Mouse (Mus musculus): ENCODE results near the gene Laptm5.

The Laptm5 gene

DNA sequence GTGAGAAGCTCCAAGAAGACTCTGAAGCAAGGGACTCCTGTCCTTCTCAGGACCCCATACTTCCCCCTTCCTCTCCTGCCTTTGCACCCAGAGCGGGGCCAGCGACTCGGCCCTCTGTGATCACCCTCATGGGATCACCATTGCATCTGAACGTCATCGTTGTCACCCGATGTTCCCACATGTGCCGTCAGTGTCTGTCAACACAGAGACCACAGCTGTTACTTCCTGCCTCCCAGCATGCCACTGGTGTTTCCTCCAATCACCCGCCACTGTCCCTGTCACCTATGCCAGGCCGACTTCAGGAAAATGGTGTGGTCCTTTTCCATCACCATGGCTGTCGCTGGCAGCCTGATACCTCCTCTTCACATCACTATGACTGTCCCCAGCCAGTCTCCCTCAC lies 9.1 kb downstream of the Laptm5 start:
- DNase-seq, result no peak

DNA sequence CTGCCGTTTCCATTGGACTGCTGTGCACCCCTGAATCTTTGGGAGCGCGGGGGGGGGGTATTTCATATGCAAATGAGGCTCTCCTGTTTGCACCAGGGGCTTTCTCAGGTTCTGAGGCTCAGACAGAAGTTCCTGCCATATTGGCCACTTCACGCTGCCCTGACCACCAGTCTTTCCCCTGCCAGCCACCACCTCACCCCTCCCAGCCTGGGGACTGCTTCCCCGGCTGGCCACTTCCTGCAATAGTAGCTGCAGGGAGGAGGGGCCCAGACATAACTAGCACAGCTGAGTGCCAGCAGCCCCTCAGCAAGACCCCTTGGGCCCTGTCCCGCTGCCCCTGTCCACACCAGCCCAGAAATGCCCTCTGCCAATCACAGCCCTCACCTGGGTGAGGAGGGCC lies 13.3 kb downstream of the Laptm5 start:
- no peak for DNase-seq

DNA sequence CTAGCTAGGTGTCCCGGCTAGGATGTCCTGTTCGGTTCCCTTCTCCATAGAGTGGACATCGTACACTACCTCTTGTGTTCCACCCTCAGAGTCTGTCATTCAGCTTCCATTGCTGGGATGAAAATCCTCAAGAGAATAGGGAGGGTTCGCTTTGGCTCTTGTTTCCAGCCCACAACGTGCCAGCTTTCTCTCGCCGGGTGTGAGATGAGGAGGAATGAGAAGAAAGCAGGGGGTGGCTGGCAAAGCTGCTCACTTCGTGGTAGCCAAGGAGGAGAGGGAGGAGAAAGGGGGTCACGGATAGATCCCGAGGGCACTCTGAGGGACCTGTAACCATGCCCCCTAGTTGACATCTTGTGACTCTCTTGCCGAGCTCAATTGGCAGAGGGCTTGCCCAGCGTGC lies 14.9 kb downstream of the Laptm5 start:
- DNase-seq, result no peak

DNA sequence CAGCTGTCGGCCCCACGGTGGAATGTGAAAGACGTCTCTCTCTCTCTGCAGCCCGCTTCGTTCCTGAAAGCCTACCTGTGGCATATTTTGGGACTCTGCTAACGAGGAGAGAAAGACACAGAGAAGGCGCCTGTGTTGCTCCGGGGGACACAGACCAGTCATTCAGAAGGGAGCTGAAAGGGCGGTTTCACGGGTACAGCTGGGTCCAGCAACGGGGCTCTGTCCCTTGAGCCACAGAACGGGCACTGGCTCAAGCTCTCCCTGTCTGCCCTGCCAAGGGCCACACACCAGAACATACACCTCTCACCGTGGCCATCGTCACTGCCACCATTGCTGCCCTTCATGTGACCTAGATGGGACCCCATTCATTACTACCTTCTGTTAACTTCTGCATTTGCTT lies 29.7 kb downstream of the Laptm5 start:
- no peak for DNase-seq

DNA sequence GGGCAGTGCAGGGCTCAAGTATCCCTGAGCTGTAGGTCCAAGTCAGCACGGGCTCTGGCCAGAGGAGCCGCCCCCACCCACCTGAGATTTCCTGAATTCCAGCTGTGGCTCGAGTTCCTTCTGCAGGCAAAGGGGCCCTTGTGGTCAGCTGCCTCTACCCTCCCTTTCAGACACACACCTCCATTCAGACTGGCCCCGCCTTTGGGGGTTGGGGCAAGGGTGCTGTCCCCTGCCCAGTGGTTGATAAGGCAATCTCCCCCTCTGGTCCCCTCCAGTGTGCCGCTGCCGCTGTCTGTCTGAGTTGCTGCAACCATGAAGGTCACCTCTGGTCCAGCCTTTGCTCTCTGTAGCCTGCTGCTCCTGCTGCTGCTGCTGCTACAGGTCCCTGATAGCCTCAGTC lies 31.2 kb downstream of the Laptm5 start, which contains the start of gene Matn1:
Matn1 (plus strand) TSS at position 274 of the 400 bp plus-strand sequence.
- no peak for DNase-seq

DNA sequence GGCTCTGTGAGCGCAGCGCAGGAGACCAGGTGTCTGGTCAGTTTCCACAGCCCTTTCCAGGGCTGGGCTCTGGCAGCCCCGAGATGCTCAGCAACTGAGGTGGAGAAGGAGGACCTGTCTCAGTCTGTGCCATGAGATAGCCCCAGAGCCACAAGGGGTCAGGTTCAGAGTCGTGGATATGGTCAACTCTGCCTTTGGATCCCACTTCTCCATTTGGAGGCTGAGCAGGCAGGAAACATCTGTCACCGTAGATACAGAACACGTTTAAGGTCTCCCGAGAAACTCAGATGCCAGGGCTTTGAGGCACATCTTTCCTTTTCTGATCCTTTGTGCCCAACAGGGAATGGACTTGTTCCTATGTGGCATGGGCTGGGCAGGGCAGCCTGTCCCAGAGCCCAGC lies 31.9 kb downstream of the Laptm5 start:
- no peak for DNase-seq

DNA sequence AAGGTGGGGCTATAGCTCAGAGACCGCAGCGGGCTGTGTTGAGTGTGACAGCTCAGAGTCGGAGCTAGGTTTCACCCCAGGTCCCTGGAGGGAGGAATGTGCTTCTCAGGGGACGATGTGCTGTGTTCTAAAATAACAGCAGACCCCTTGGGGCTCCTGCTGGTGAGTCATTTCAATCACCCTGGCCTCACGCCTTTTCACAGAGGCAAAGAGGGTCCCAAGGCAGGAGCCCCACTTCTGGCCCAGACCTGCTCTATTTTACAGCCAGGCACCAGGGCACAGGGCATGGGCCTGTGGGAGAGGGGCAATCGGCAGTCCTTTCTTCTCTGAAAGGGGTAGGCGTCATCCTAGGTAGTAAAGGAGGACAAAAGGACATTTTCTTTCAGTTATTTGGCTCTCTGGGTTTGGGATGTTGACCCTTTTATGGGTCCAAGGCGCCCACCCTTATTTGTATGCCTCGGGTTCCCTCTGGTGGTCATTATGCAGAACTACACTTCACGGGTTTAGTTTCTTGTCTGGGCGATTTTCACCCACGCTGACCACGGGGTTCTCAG lies 34.2 kb downstream of the Laptm5 start:
- no peak for DNase-seq

DNA sequence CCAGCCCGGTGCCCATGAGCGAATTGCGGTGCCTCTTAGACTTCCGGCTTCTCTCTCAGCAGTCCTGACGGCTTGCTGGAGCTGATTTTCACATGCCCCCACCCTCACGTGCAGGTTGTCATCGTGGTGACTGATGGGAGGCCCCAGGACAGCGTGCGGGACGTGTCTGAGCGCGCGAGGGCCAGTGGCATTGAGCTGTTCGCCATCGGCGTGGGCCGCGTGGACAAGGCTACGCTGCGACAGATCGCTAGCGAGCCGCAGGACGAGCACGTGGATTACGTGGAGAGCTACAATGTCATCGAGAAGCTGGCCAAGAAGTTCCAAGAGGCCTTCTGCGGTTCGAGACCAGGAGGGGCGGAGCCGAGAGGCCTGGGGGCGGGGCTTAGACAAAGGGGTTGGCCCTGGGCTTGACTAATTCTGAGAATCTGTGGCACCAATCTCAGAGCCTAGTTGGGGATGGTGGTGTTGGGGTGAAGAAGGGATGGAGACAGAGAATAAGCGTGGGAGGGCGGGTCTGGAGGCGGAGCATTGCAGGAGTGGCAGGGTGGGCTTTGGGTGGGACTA lies 37.0 kb downstream of the Laptm5 start:
- no peak for DNase-seq

DNA sequence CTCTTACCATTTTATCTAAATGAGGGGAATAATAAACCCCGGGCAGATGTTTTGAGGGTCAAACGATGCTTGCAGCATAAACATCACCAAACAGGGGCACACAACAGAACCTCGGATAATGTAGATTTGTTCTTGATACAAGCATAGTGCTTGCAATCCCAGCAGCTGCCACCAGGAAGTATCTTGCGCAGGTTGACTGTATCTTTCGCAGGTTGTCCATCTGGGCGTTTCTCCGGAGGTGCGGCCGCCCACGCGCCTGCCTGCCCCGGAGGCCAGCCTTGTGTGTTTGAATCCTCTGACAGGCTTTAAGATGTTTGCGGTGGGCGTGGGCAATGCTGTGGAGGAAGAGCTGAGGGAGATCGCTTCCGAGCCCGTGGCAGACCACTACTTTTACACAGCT lies 39.6 kb downstream of the Laptm5 start:
- peak; percentile 22 for DNase-seq

DNA sequence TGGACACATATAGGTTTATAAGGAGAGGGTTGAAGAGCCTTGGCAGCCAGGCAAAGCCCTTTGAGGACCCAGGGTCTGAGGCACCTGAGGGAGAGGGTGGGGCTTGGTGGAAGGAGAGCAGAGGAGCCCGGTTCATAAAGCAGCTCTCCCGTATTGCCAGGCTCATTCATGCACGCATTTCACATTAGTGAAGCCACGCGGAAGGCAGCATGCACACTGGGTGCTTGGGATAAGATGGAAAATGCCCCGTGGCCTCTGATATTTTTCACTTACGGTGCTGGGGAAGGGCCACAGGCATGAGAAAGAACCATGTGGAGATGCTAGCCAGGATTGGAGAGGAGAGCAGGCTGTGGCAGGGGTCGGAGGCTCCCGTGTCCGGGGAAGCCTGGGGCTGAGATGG lies 44.2 kb downstream of the Laptm5 start:
- DNase-seq, result no peak

DNA sequence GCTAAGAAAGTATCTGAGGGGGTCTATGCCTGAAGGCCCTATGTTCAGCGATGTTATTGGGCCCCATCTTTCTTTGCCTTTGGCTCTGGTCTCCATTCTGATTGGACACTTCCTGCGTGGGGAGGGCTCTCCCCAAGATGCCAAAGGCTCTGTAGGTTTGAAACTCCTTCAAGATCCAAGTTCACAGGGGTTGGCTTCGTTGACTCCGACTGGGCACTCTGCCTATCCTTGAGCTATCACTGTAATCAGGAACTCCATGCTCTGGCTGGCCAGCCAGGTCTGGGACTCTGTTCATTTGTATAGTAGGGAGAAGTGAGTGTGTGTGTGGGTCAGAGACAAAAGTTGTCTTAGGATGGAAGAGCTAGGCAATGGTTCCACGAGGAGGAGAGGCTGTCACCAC lies 45.9 kb downstream of the Laptm5 start:
- no peak for DNase-seq

DNA sequence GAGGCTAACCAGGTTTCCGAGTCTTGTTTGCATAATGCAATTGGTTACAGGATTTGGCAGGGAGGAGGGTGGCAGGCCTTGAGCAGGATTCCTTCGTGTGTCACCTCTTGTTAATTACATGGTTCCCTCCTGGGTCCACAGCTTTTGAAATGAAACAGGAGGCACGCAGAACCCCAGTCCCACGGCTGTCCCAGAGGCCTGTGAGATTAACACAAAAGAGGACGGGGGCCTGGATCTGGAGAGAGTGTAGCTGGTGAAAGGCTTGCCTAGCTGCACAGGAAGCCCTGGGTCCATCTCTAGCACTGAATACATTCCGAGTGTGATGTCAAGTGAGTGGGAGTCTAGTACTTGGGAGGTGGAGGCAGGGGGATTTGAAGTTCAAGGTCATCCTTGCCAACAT lies 46.8 kb downstream of the Laptm5 start:
- DNase-seq, result no peak

DNA sequence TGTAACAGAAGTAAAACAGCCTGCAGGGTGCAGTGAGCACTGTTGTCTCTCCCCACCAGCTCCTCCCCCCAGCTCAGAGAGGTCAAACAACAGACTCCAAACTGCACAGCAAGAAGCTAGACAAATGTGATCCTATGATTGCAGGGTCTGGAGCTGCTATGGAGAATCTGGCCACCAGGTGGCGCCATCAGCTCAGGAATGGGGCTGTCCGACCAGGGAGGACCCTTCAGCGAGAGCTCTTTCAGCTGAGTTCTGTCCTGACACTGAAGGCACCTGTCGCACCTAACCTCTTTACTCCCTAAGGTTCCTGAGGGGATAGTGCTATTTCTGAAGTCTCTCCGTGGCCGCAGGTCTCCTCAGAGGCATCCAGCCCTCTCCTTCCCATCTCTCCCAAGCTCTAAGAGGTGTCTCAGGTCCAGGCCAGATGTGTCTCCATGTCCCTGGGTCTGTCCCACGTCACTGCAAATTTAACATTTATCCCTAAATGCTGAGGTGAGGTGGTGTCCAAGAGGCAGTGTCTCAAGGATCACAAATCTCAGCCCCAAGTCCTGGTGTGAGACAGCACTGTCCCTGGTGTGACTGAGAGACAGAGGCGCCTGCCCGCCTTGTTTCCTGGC lies 47.3 kb downstream of the Laptm5 start:
- DNase-seq, result peak; percentile 77

DNA sequence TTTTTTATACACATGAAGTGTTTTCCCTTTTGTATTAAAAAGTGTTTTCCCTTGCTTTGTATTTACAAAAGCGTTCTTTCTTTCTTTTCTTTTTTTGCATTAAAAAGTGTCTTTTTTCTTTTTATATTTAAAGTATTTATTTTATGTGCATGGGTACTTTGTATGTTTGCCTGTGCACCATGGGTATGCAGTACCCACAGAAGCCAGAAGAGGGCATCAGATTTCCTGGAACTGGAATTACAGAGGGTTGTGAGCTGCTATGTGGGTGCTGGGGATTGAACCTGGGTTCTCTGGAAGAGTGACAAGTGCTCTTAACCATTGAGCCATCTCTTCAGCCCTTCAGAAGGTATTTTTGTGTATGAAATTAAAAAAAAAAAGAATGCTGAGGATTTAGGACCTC lies 58.4 kb downstream of the Laptm5 start:
- no peak for DNase-seq

DNA sequence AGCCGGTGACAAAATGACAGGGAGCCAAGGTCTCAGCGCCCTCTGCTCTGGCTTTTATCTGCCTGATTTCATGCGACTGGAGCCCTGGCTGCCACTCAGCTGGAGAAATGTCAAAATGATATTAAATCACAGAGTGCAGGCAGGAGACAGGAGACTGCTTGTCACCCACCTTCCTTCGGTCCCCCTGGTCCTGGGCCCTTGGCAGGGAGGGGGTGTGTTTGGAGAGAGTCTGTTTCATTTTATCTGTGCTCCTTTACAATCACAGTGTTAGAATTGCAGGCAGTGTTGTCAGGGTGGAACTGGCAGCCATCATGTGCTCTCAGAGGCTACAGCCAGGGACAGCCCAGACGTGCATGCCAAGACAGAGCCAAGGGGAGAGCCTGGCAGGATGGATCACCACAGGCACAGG lies 59.5 kb downstream of the Laptm5 start:
- peak; percentile 49 for DNase-seq

DNA sequence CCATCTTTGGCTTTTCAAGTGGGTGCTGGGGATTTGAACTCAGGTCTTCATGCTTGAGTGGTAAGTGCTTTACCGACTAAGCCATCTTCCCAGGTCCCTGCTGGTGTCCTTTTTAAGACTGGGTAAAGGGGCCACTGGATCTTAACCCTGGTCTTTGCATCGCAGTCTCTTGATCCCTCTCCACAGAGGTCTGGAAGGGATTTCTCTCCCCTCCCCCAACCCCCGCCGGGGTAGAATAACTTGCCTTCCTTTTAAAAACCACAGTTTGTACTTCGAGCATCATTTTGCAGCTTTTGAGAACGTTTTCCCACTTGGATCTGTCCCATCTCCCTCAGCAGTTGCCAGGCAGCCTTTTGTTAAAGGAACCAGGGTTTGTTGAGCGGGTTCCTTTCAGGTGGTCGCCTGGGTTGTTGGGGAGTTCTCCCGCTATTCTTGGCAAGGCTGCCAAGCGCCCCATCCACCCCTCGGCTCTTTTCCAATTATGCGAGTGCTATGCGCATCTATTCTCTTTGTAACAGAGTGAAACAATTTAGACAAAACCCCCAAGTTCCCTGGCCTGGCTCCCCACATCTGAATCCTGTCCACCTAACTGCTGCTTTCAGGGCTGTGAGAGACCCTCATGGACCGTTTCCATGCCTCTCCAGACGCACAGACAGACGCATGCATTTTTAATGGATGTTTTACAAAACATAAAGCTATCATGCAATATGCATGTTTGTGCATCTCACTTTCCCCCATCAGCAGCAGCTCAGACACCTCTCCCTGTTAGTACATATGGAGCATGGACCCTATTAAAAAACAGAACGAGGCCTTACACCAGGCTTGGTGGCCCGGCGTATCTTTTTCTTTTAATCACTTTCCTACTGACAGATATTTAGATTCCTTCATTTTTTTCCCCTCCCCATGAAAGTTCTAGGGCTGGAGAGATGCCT lies 60.7 kb downstream of the Laptm5 start:
- DNase-seq, result no peak

DNA sequence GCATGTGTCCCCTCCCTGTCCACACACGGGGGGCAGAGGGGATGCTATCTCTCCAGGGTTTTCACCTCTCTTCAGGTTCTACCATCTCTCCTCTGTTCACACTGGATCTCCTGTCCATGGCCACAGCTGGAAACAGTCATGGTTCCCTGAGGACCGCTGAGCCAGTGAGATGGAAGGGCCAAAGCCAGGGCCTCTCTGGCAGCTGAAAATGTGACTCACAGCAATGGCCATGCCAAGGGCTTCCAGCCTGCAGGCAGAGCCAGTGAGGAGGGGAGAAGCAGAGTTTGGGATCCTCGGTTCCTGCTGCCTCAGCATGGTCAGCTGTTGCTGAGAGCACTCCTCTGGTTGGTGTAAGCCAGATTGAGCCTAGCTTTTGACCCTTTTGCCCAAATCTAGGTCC lies 66.1 kb downstream of the Laptm5 start:
- DNase-seq, result no peak

DNA sequence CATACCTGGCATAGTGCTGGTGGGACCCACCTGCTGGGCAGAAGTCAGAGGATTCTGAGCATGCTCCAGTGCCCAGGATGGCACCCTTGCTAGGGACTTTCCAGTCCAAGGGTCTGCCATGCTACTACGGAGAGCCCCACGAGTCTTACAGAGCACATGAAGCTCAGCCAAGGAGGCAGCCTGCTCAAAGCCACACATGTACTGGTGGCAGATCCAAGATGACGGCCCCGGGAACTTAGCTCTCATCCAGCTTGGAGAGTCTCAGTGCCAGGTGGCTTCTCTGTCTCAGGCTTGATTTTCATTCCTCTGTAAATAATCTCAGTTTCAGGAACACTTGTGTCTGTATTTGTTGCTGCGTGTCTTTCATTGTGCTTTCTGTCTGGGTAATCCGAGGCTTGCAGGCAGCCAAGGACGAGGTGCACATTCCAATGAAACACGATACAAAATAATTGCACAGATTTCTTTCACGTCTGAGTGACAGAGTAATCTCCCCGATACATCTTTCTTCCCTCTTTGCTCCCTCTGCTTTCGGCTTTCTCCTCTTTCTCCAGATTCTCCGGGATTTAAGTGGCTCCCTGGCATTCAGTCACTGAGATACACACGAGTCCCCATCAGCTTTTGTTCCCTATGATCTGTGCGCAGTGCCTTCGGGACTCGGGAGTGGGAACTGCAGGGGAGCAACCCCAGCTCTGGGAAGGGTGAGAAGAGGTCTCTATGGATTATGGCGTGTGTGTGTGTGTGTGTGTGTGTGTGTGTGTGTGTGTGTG lies 71.7 kb downstream of the Laptm5 start:
- DNase-seq, result no peak

Measured in cerebellum, adult 11-12 months (tissue).